In the genomic region with DNA sequence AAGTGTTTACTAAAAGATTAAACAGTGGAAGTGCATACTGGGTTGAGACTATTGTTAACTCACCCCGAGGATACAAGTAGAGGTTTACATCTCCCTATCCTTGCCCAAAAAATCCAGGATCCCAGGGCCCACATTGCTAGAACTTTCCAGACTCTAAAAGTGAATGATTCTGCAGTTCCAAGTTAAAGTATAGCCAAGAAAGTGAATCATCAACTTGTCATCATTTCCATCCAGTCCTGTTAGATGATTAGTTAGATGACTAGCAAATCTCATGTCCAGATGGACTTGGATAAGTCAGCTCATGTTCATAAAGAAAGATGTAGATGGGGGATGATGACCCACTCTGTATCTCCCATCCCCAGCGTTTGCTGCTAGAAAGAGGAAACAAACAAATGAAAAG, we compare ENCODE assay signal across 26 mouse cellular contexts.
"Had no signal": no experiment of that assay in that cellular context is flagged by ENCODE, and none has a peak within 500 bp of the region (broad histone marks: within the 10 kb centered on the region; RNA-seq: fewer than 3 reads in every experiment).

No protein-coding gene starts in this region.

- H3K9me3 ChIP-seq: heart, embryonic 10.5 days; hindbrain, embryonic 10.5 days; hindbrain, embryonic 12.5 days; intestine, embryonic 15.5 days; limb, embryonic 15.5 days; liver, embryonic 12.5 days had no signal

- H3K9ac ChIP-seq: heart, embryonic 12.5 days; hindbrain, embryonic 12.5 days; hindbrain, embryonic 14.5 days; intestine, embryonic 15.5 days; limb, embryonic 13.5 days; limb, embryonic 15.5 days; liver, embryonic 12.5 days; liver, embryonic 14.5 days had no signal

- ATAC-seq: hindbrain, embryonic 16.5 days; inflammation-experienced regulatory T-cells, adult 6 months; intestine, embryonic 15.5 days; intestine, postnatal 0 days; liver, embryonic 12.5 days had no signal

- DNase-seq: gastrocnemius, adult 2 months; gastrocnemius, postnatal 10 days; gastrocnemius, postnatal 25 days; heart, adult 18-20 months; heart, postnatal 4 days; kidney, adult 18-20 months; kidney, postnatal 25 days; kidney, postnatal 4 days; layer of hippocampus, adult 9-11 months; layer of hippocampus, postnatal 36 days; left cerebral cortex, postnatal 4 days had no signal

- H3K36me3 ChIP-seq: heart, embryonic 10.5 days; heart, embryonic 12.5 days; hindbrain, embryonic 10.5 days; hindbrain, embryonic 12.5 days; intestine, embryonic 15.5 days; limb, embryonic 13.5 days; limb, embryonic 15.5 days; liver, embryonic 12.5 days had no signal

- H3K4me2 ChIP-seq: heart, embryonic 12.5 days; hindbrain, embryonic 12.5 days; hindbrain, embryonic 14.5 days; intestine, embryonic 15.5 days; limb, embryonic 13.5 days; limb, embryonic 15.5 days; liver, embryonic 12.5 days had no signal

- H3K27ac ChIP-seq: gastrocnemius, adult 2 months; heart, embryonic 10.5 days; hindbrain, embryonic 10.5 days; hindbrain, embryonic 12.5 days; hindbrain, embryonic 14.5 days; intestine, embryonic 15.5 days; kidney, postnatal 0 days; layer of hippocampus, adult 2 months; limb, embryonic 13.5 days; limb, embryonic 15.5 days; liver, embryonic 12.5 days; liver, embryonic 14.5 days had no signal

- H3K4me1 ChIP-seq: heart, embryonic 10.5 days; heart, embryonic 12.5 days; hindbrain, embryonic 10.5 days; hindbrain, embryonic 12.5 days; intestine, embryonic 15.5 days; liver, embryonic 12.5 days had no signal

- H3K4me3 ChIP-seq: gastrocnemius, adult 2 months; heart, embryonic 10.5 days; heart, embryonic 12.5 days; hindbrain, embryonic 10.5 days; hindbrain, embryonic 12.5 days; intestine, embryonic 15.5 days; layer of hippocampus, adult 2 months; limb, embryonic 13.5 days; limb, embryonic 15.5 days; liver, embryonic 12.5 days had no signal

- H3K27me3 ChIP-seq: heart, embryonic 12.5 days; hindbrain, embryonic 12.5 days; intestine, embryonic 15.5 days; limb, embryonic 15.5 days; liver, embryonic 12.5 days had no signal
